Mouse (Mus musculus): ENCODE results near the gene Baz2a.

DNA sequence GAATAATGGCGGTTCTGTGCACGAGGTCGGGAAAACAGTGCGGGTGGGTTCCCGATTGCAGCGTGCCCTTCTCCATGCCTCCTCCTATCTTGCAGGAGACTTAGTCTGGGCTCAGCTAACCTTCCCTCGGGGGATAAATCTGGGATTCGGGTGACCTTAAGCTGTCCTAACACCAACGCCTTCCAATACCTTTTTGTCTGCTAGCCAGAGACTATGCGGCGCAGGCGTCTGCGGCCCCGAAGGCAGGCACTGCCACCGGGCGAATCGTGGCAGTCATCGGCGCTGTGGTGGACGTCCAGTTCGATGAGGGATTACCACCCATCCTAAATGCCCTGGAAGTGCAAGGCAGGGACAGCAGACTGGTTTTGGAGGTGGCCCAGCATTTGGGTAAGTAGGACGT is 7.7 kb upstream of the Baz2a start:
- TF ChIP-seq ZNF384 (IDR thresholded peaks at IDR 0.05; ENCODE audit: low read depth, low read length) (no peak), RAD21 (IDR thresholded peaks at IDR 0.05; ENCODE audit: low read depth, low read length) (no peak), ELF1 (IDR thresholded peaks at IDR 0.05; ENCODE audit: low read depth, low read length) (no peak), POLR2A (IDR thresholded peaks at IDR 0.05; ENCODE audit: low read depth, low read length) (no peak), MYC (IDR thresholded peaks at IDR 0.05; ENCODE audit: low read depth, low read length) (no peak), SIN3A (IDR thresholded peaks at IDR 0.05; ENCODE audit: low read length) (peak; percentile 23; the same call in 1 of the 2 replicates), USF2 (conservative IDR thresholded peaks at IDR 0.05; ENCODE audit: low read depth, low read length) (no peak), MEF2A (IDR thresholded peaks at IDR 0.05; ENCODE audit: borderline replicate concordance, low read depth, low read length) (no peak), CTCF (conservative IDR thresholded peaks at IDR 0.05 in 1 of 2, IDR thresholded peaks at IDR 0.05 in 1 of 2; ENCODE audit: low read depth in 2 of 2, low read length in 2 of 2) (no peak), MAX (IDR thresholded peaks at IDR 0.05; ENCODE audit: low read length) (no peak)

Data from CH12.LX (cell line).